Mouse (Mus musculus) limb, embryonic 11.5 days (tissue): ENCODE measurements around the gene Slc1a7. TPM values are rescaled to one million over a fixed set of nuclear protein-coding genes. Genes with fewer than 3 reads are reported as not detected.

ENCODE experiments used
- ATAC-seq: fragments of 200-750 bp; cut with Nextera tagmentation; 2 replicates; pipeline ENCODE4 v1.8.0; 2017; ENCODE audit warnings: low read depth; ENCODE audit not compliant: insufficient number of reproducible peaks, low FRiP score, low TSS enrichment
- DNase-seq: peaks from one replicate; pipeline ENCODE4 v3.0.0-alpha.2; 2015; ENCODE audit warnings: low spot score
- H3K27ac ChIP-seq: fragments of 300-500 bp; sonication (generic); replicated peaks from 2 replicates; pipeline ENCODE4 v1.5.1; 2014; ENCODE audit warnings: low read depth, mild to moderate bottlenecking, low read length
- H3K27me3 ChIP-seq: fragments of 300-500 bp; sonication (generic); 2 replicates; pipeline ENCODE4 v1.6.1; 2014; ENCODE audit warnings: mild to moderate bottlenecking, low read length, mixed read lengths; ENCODE audit not compliant: control insufficient read depth, insufficient read depth
- H3K36me3 ChIP-seq: fragments of 300-500 bp; sonication (generic); 2 replicates; pipeline ENCODE4 v1.6.1; 2014; ENCODE audit warnings: mild to moderate bottlenecking, low read length, moderate library complexity, mixed read lengths; ENCODE audit not compliant: control insufficient read depth, insufficient read depth
- H3K4me1 ChIP-seq: fragments of 300-500 bp; sonication (generic); 2 replicates; pipeline ENCODE4 v1.6.1; 2014; ENCODE audit warnings: low read length, mixed read lengths; ENCODE audit not compliant: control insufficient read depth, insufficient read depth
- H3K4me2 ChIP-seq: fragments of 300-500 bp; sonication (generic); 2 replicates; pipeline ENCODE4 v1.6.1; 2014; ENCODE audit warnings: low read depth, mild to moderate bottlenecking, moderate library complexity; ENCODE audit not compliant: severe bottlenecking
- H3K4me3 ChIP-seq: fragments of 300-500 bp; sonication (generic); 2 replicates; pipeline ENCODE4 v1.5.1; 2014; ENCODE audit warnings: low read depth, low read length
- H3K9ac ChIP-seq: fragments of 300-500 bp; sonication (generic); 2 replicates; pipeline ENCODE4 v1.6.1; 2014; ENCODE audit warnings: mild to moderate bottlenecking, low read length
- H3K9me3 ChIP-seq: fragments of 300-500 bp; sonication (generic); 2 replicates; pipeline ENCODE4 v1.6.1; 2016; ENCODE audit warnings: low read length; ENCODE audit not compliant: control insufficient read depth
- WGBS: fragments of 180-500 bp; shearing (Covaris S2); extraction: QIAGEN DNeasy Blood & Tissue Kit; methylation state at CpG from one replicate; pipeline ENCODE4 v1.1.7; 2014; 5-methylcytosine and 5-hydroxymethylcytosine counted together
- polyA plus RNA-seq: library from polyadenylated mRNA; unstranded; fragments of >200 nt; fragmentation: Nextera tagmentation; extraction: Ambion mirVana; gene quantifications from 2 replicates; pipeline ENCODE4 v1.2.1, GENCODE M21; 2014

The Slc1a7 gene
- polyA plus RNA-seq, 1 experiment from 2014 or later: not detected

- Histone ChIP-seq H3K4me1 (no peaks in the 10 kb centered on the region), H3K27me3 (no peaks in the 10 kb centered on the region), H3K4me2 (no peak overlapping the region), H3K9me3 (no peaks in the 10 kb centered on the region), H3K9ac (no peak overlapping the region), H3K4me3 (no peak overlapping the region), H3K27ac (no peak overlapping the region), H3K36me3 (no peaks in the 10 kb centered on the region)
- DNase-seq (no peak), ATAC-seq (no peak)
- WGBS: 71% methylated on average over 5 of the region's 5 CpGs
Measured at GRCm38 (mm10) chr4:107955691-107956090, 12.4 kb upstream of the Slc1a7 start.

GRCm38 (mm10) chr4:107958487-107958886 lies 9.6 kb upstream of the Slc1a7 start:
- DNase-seq (no peak), ATAC-seq (no peak)
- H3K27me3 ChIP-seq: no peaks in the 10 kb centered on the region
- no peaks in the 10 kb centered on the region for H3K4me1 ChIP-seq
- WGBS: 46% methylated on average over 7 of the region's 7 CpGs
- no peak overlapping the region for H3K4me3 ChIP-seq
- H3K27ac ChIP-seq: no peak overlapping the region
- no peaks in the 10 kb centered on the region for H3K9me3 ChIP-seq
- no peaks in the 10 kb centered on the region for H3K36me3 ChIP-seq
- H3K9ac ChIP-seq: no peak overlapping the region
- no peak overlapping the region for H3K4me2 ChIP-seq

GRCm38 (mm10) chr4:107962044-107962732 lies 5.9 kb upstream of the Slc1a7 start:
- Histone ChIP-seq H3K4me2 (no peak overlapping the region), H3K9ac (no peak overlapping the region), H3K36me3 (no peaks in the 10 kb centered on the region), H3K9me3 (no peaks in the 10 kb centered on the region), H3K27ac (no peak overlapping the region), H3K27me3 (no peaks in the 10 kb centered on the region), H3K4me3 (no peak overlapping the region), H3K4me1 (no peaks in the 10 kb centered on the region)
- whole genome bisulfite sequencing: 70% methylated on average over 11 of the region's 11 CpGs
- DNase-seq (peak; percentile 43), ATAC-seq (0 out of 2 replicates have a peak, but pooled peaks have one; percentile 26)

- Histone ChIP-seq H3K4me2 (no peak overlapping the region), H3K36me3 (no peaks in the 10 kb centered on the region), H3K9me3 (no peaks in the 10 kb centered on the region), H3K27me3 (no peaks in the 10 kb centered on the region), H3K4me1 (no peaks in the 10 kb centered on the region), H3K9ac (no peak overlapping the region), H3K4me3 (no peak overlapping the region), H3K27ac (no peak overlapping the region)
- no peak for DNase-seq
- no peak for ATAC-seq
- WGBS: 91% methylated on average over 2 of the region's 2 CpGs
Measured at GRCm38 (mm10) chr4:107962792-107963191, 5.3 kb upstream of the Slc1a7 start.

GRCm38 (mm10) chr4:107966416-107967109 lies 1.6 kb upstream of the Slc1a7 start:
- WGBS: 42% methylated on average over 5 of the region's 5 CpGs
- no peaks in the 10 kb centered on the region for H3K27me3 ChIP-seq
- no peak for ATAC-seq
- H3K4me2 ChIP-seq: no peak overlapping the region
- H3K4me1 ChIP-seq: no peaks in the 10 kb centered on the region
- H3K4me3 ChIP-seq: no peak overlapping the region
- DNase-seq: no peak
- no peak overlapping the region for H3K9ac ChIP-seq
- H3K27ac ChIP-seq: no peak overlapping the region
- H3K36me3 ChIP-seq: no peaks in the 10 kb centered on the region
- H3K9me3 ChIP-seq: no peaks in the 10 kb centered on the region

- Histone ChIP-seq H3K4me2 (no peak overlapping the region), H3K27me3 (no peaks in the 10 kb centered on the region), H3K36me3 (no peaks in the 10 kb centered on the region), H3K4me3 (no peak overlapping the region), H3K9ac (no peak overlapping the region), H3K27ac (no peak overlapping the region), H3K9me3 (no peaks in the 10 kb centered on the region), H3K4me1 (no peaks in the 10 kb centered on the region)
- DNase-seq (no peak), ATAC-seq (no peak)
Measured at GRCm38 (mm10) chr4:107969781-107970180, 1.6 kb downstream of the Slc1a7 start.

GRCm38 (mm10) chr4:107971162-107971561 lies 3.0 kb downstream of the Slc1a7 start:
- no peaks in the 10 kb centered on the region for H3K36me3 ChIP-seq

GRCm38 (mm10) chr4:107974527-107974926 lies 6.4 kb downstream of the Slc1a7 start:
- Histone ChIP-seq H3K4me2 (no peak overlapping the region), H3K27ac (no peak overlapping the region), H3K4me3 (no peak overlapping the region), H3K9ac (no peak overlapping the region), H3K27me3 (no peaks in the 10 kb centered on the region), H3K4me1 (no peaks in the 10 kb centered on the region), H3K9me3 (no peaks in the 10 kb centered on the region), H3K36me3 (no peaks in the 10 kb centered on the region)
- DNase-seq (no peak), ATAC-seq (no peak)
- 68% methylated on average over 11 of the region's 11 CpGs for WGBS

More at GRCm38 (mm10) chr4:107971162-107971561, 3.0 kb downstream of the Slc1a7 start:
- no peak for DNase-seq
- no peak overlapping the region for H3K4me2 ChIP-seq
- no peaks in the 10 kb centered on the region for H3K4me1 ChIP-seq
- no peak for ATAC-seq
- H3K27me3 ChIP-seq: no peaks in the 10 kb centered on the region
- no peak overlapping the region for H3K4me3 ChIP-seq
- 90% methylated on average over 1 of the region's 1 CpGs for WGBS
- no peaks in the 10 kb centered on the region for H3K9me3 ChIP-seq
- no peak overlapping the region for H3K27ac ChIP-seq
- H3K9ac ChIP-seq: no peak overlapping the region
